Mouse (Mus musculus) skeletal muscle tissue, adult 2 months (tissue): ENCODE results near the gene Ccl6.

Source experiments
- DNase-seq: peaks from one replicate; pipeline ENCODE4 v3.0.0-alpha.2; 2012; ENCODE audit warnings: low read depth, low spot score

The Ccl6 gene

GRCm38 (mm10) chr11:83597796-83598195, 4.9 kb upstream of the Ccl6 start:
- DNase-seq = no peak

- no peak for DNase-seq
Observed at GRCm38 (mm10) chr11:83595669-83596455, 3.0 kb upstream of the Ccl6 start.

DNA sequence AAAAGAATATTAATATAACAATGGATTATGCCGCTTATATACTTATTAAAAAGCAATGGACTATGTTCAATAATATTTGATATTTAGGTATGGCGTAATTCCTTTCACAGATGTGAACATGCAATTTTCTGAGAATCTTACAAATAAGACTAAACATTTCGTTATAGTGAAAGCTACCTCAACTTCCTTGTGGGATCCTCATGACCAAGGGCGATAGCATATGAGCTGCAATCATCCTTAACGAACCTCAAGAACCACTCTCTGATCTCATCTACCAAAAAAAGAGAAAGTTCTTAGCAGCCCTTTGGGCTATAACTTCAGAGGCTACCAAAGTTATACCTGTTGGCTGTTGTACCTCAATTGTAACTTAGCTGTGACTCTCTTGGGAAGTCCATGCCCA, 566 bp upstream of the Ccl6 start:
- DNase-seq = no peak

GRCm38 (mm10) chr11:83584232-83584631, 8.7 kb downstream of the Ccl6 start:
- no peak for DNase-seq

GRCm38 (mm10) chr11:83583450-83583754, 9.5 kb downstream of the Ccl6 start:
- DNase-seq = no peak

DNA sequence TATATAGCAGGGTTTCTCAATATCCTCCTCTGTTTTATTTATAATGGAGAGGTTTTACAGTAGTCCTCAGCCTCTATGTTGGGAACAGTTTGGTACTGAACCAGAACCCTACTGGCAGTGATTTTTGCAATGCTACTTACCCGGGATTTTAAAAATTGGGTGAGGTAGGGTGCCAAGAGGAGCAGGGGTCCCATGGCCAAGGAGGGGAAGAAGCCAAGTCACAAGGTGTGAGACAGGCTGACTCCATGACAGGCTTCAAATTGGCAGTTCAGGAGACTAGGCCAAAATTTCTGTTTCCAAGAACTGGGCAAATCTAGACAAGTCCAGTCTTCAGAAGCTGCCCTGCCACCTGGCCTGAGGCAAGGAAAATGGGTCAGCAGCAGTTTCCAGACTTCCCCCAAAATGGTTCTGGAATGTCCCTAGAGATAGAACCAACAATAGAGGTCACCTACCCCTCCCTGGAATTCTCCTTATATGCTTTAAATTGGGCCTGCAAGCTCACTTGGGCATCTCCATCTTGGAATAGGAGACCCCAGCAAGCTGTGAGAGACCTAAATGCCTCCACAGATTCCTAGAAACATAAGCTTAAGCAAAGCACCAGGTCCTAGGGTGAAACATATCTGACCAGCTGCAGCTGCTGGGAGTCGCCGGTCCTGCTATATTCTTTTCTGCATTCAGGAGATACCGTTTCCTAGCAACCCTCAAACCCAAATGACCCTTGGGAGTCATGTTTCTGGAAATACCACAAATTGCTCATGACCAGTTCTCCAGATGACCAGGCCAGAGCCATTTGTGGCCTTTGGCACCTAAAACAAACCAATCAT, 10.0 kb downstream of the Ccl6 start:
- peak; percentile 47 for DNase-seq

- no peak for DNase-seq
Observed at GRCm38 (mm10) chr11:83581626-83582610, 11.0 kb downstream of the Ccl6 start.

DNA sequence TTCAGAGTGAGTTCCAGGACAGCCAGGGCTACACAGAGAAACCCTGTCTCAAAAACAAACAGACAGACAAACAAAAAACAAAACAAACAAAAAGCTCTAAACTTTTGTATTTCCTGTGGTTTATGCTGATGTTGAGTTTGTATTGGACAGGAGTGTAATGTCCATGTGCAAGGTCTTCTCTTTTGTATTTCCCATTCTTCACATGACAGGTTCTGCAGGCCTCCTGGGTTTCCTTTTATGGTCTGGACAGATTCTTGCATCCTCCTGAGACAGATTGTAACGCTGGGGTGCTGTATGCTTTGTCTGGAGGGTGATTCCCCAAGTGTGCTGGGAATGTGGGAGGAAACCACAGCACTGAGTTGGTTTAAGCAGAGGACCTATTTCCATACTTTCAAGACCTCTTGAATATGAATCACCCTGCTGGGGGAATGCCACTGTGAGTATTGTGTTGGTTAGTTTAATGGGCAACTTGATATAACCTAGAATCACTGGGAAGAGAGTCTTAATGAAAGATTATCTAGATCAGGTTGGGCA, 12.1 kb downstream of the Ccl6 start:
- no peak for DNase-seq

DNA sequence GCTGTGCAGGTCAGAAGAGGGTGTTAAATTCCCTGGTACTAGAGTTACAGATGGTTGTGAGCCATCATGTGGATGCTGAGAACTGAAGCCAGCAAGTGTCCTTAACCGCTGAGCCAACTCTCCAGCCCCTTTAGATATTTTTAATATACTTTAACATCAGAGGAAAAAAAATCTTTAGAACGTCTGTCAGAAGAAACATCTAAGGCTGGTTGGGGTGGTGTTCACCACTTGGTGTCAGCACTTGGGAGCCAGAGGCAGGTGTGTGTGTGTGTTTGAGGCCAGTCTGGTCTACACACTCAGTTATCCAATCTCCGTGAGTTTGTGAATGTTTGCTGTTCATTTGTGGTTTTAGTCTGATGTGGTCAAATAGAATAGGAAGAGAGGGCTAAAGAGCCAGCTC, 13.9 kb downstream of the Ccl6 start:
- DNase-seq = no peak

GRCm38 (mm10) chr11:83578186-83578760, 14.6 kb downstream of the Ccl6 start, which contains the start of gene Ccl9:
Ccl9 (minus strand) TSS chr11:83578636.
- peak; percentile 42 for DNase-seq

- peak; percentile 43 for DNase-seq
Observed at GRCm38 (mm10) chr11:83576927-83577555, 15.8 kb downstream of the Ccl6 start.

GRCm38 (mm10) chr11:83572834-83573233, 20.1 kb downstream of the Ccl6 start:
- no peak for DNase-seq

- peak; percentile 55 for DNase-seq
Observed at GRCm38 (mm10) chr11:83572223-83572622, 20.7 kb downstream of the Ccl6 start.

- DNase-seq = no peak
Observed at GRCm38 (mm10) chr11:83570189-83570588, 22.7 kb downstream of the Ccl6 start.

DNA sequence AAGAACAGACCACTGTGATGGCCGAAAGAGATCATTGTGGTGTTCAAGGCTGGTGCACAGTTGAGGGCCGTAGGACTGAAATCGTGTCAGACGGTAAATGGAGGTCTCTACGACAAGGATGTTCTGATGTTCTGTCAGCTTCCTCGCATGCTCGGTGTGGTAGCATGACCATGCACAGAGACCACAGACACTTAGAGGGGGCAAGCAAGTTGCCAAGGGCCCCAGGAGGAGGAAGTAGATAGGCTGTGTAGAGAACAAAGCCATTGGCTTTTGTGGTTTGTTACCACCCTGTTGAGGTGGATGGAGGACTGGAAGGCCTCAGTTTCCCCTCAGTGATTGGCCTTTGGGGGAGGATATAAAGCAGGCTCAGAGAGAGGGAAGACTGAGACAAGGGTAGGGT, 23.6 kb downstream of the Ccl6 start:
- DNase-seq = no peak

- no peak for DNase-seq
Observed at GRCm38 (mm10) chr11:83568786-83569185, 24.1 kb downstream of the Ccl6 start.

- no peak for DNase-seq
Observed at GRCm38 (mm10) chr11:83568061-83568460, 24.8 kb downstream of the Ccl6 start.

DNA sequence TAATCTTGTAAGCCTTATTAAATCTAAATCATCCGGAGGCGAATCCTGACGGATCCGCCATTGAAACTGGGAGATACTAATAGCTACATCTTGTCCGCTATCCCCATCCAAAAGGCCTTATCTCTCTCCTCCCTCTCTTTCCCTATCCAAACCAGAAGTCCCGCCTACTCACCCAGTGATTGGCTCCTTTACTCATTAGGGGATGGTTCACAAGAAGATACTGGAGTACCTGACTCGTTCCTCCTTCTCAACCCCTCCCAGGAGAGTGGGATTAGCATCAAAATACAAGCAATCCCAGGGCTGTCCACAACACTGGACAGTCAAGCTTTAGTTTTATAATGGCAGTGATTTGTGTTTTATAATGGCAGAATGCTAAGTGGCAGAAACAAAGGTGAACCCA, 25.6 kb downstream of the Ccl6 start:
- DNase-seq = no peak

GRCm38 (mm10) chr11:83566617-83567016, 26.3 kb downstream of the Ccl6 start:
- DNase-seq = no peak

GRCm38 (mm10) chr11:83563754-83564153, 29.1 kb downstream of the Ccl6 start:
- peak; percentile 36 for DNase-seq
